Mouse (Mus musculus) kidney, adult 9 months (tissue): Measurements from ENCODE around the gene Fxyd1.

Experiments used
- DNase-seq: peaks from one replicate; pipeline ENCODE4 v3.0.0; 2022

Fxyd1 gene

GRCm38 (mm10) chr7:31008175-31008574 is 48.8 kb downstream of the Fxyd1 start:
- no peak for DNase-seq

- no peak for DNase-seq
Observed at GRCm38 (mm10) chr7:31007775-31008174, 49.2 kb downstream of the Fxyd1 start.

GRCm38 (mm10) chr7:31002650-31003049 is 54.3 kb downstream of the Fxyd1 start:
- peak; percentile 49 for DNase-seq
